Mouse (Mus musculus): ENCODE results near the gene Rnf145. TPM values are rescaled to one million over a fixed set of nuclear protein-coding genes. Genes with fewer than 3 reads are reported as not detected.

The Rnf145 gene
- polyA plus RNA-seq, 1 experiment from 2014 or later: 108 TPM

- Histone ChIP-seq H3K9me3 (replicated peaks) (no peaks in the 10 kb centered on the region), H3K4me3 (no peak overlapping the region), H3K36me3 (peaks cover 97% of the 10 kb centered on the region), H3K27me3 (ENCODE audit: low read depth, poor library complexity, severe bottlenecking) (no peaks in the 10 kb centered on the region), H3K27ac (replicated peaks) (no peak overlapping the region), H3K4me1 (no peaks in the 10 kb centered on the region)
- DNase-seq (ENCODE audit: low spot score): no peak
- 95% methylated on average over 11 of the region's 11 CpGs for WGBS
Measured at GRCm38 (mm10) chr11:44530867-44531266, 12.1 kb downstream of the Rnf145 start.

- H3K9me3 ChIP-seq (replicated peaks): no peaks in the 10 kb centered on the region
- no peak overlapping the region for H3K27ac ChIP-seq (replicated peaks)
- no peak for DNase-seq (ENCODE audit: low spot score)
- H3K27me3 ChIP-seq (ENCODE audit: low read depth, poor library complexity, severe bottlenecking): no peaks in the 10 kb centered on the region
- no peaks in the 10 kb centered on the region for H3K4me1 ChIP-seq
- no peak overlapping the region for H3K4me3 ChIP-seq
- WGBS: 88% methylated on average over 4 of the region's 4 CpGs
- peaks cover 93% of the 10 kb centered on the region for H3K36me3 ChIP-seq
Measured at GRCm38 (mm10) chr11:44531617-44532016, 12.9 kb downstream of the Rnf145 start.

GRCm38 (mm10) chr11:44532846-44533781, 14.3 kb downstream of the Rnf145 start:
- Histone ChIP-seq H3K27ac (replicated peaks) (no peak overlapping the region), H3K36me3 (peaks cover 93% of the 10 kb centered on the region), H3K27me3 (ENCODE audit: low read depth, poor library complexity, severe bottlenecking) (no peaks in the 10 kb centered on the region), H3K9me3 (replicated peaks) (no peaks in the 10 kb centered on the region), H3K4me1 (no peaks in the 10 kb centered on the region), H3K4me3 (no peak overlapping the region)
- WGBS: 95% methylated on average over 17 of the region's 17 CpGs
- DNase-seq (ENCODE audit: low spot score): no peak

GRCm38 (mm10) chr11:44534999-44535750, 16.4 kb downstream of the Rnf145 start:
- peaks cover 93% of the 10 kb centered on the region for H3K36me3 ChIP-seq

GRCm38 (mm10) chr11:44537403-44537802, 18.6 kb downstream of the Rnf145 start:
- WGBS: 96% methylated on average over 7 of the region's 7 CpGs
- no peak overlapping the region for H3K4me3 ChIP-seq
- H3K36me3 ChIP-seq: peaks cover 93% of the 10 kb centered on the region
- H3K9me3 ChIP-seq (replicated peaks): no peaks in the 10 kb centered on the region
- no peaks in the 10 kb centered on the region for H3K27me3 ChIP-seq (ENCODE audit: low read depth, poor library complexity, severe bottlenecking)
- no peaks in the 10 kb centered on the region for H3K4me1 ChIP-seq
- no peak for DNase-seq (ENCODE audit: low spot score)
- no peak overlapping the region for H3K27ac ChIP-seq (replicated peaks)

More at GRCm38 (mm10) chr11:44534999-44535750, 16.4 kb downstream of the Rnf145 start:
- Histone ChIP-seq H3K9me3 (replicated peaks) (no peaks in the 10 kb centered on the region), H3K27me3 (ENCODE audit: low read depth, poor library complexity, severe bottlenecking) (no peaks in the 10 kb centered on the region), H3K4me3 (no peak overlapping the region), H3K4me1 (no peaks in the 10 kb centered on the region), H3K27ac (replicated peaks) (no peak overlapping the region)
- WGBS: 91% methylated on average over 12 of the region's 12 CpGs
- DNase-seq (ENCODE audit: low spot score): no peak

GRCm38 (mm10) chr11:44538101-44538500, 19.3 kb downstream of the Rnf145 start:
- Histone ChIP-seq H3K4me3 (no peak overlapping the region), H3K27me3 (ENCODE audit: low read depth, poor library complexity, severe bottlenecking) (no peaks in the 10 kb centered on the region), H3K27ac (replicated peaks) (no peak overlapping the region), H3K4me1 (no peaks in the 10 kb centered on the region), H3K9me3 (replicated peaks) (no peaks in the 10 kb centered on the region), H3K36me3 (peaks cover 93% of the 10 kb centered on the region)
- DNase-seq (ENCODE audit: low spot score): no peak
- 86% methylated on average over 3 of the region's 3 CpGs for WGBS

GRCm38 (mm10) chr11:44538501-44539290, 19.9 kb downstream of the Rnf145 start:
- no peaks in the 10 kb centered on the region for H3K27me3 ChIP-seq (ENCODE audit: low read depth, poor library complexity, severe bottlenecking)

GRCm38 (mm10) chr11:44539291-44539930, 20.6 kb downstream of the Rnf145 start:
- no peaks in the 10 kb centered on the region for H3K27me3 ChIP-seq (ENCODE audit: low read depth, poor library complexity, severe bottlenecking)
- no peaks in the 10 kb centered on the region for H3K9me3 ChIP-seq (replicated peaks)
- WGBS: 82% methylated on average over 10 of the region's 10 CpGs
- H3K4me3 ChIP-seq: no peak overlapping the region
- H3K4me1 ChIP-seq: no peaks in the 10 kb centered on the region
- H3K36me3 ChIP-seq: peaks cover 93% of the 10 kb centered on the region
- H3K27ac ChIP-seq (replicated peaks): no peak overlapping the region
- no peak for DNase-seq (ENCODE audit: low spot score)

More at GRCm38 (mm10) chr11:44538501-44539290, 19.9 kb downstream of the Rnf145 start:
- no peak overlapping the region for H3K27ac ChIP-seq (replicated peaks)
- DNase-seq (ENCODE audit: low spot score): no peak
- peaks cover 93% of the 10 kb centered on the region for H3K36me3 ChIP-seq
- no peaks in the 10 kb centered on the region for H3K4me1 ChIP-seq
- H3K9me3 ChIP-seq (replicated peaks): no peaks in the 10 kb centered on the region
- WGBS: 92% methylated on average over 10 of the region's 10 CpGs
- no peak overlapping the region for H3K4me3 ChIP-seq

GRCm38 (mm10) chr11:44540243-44540642, 21.5 kb downstream of the Rnf145 start:
- H3K27ac ChIP-seq (replicated peaks): no peak overlapping the region
- H3K4me1 ChIP-seq: no peaks in the 10 kb centered on the region
- DNase-seq (ENCODE audit: low spot score): no peak
- H3K27me3 ChIP-seq (ENCODE audit: low read depth, poor library complexity, severe bottlenecking): no peaks in the 10 kb centered on the region
- no peak overlapping the region for H3K4me3 ChIP-seq
- WGBS: 86% methylated on average over 9 of the region's 9 CpGs
- H3K9me3 ChIP-seq (replicated peaks): no peaks in the 10 kb centered on the region
- H3K36me3 ChIP-seq: peaks cover 94% of the 10 kb centered on the region

GRCm38 (mm10) chr11:44541280-44541679, 22.5 kb downstream of the Rnf145 start:
- peaks cover 94% of the 10 kb centered on the region for H3K36me3 ChIP-seq
- H3K9me3 ChIP-seq (replicated peaks): no peaks in the 10 kb centered on the region
- 93% methylated on average over 5 of the region's 5 CpGs for WGBS
- no peaks in the 10 kb centered on the region for H3K27me3 ChIP-seq (ENCODE audit: low read depth, poor library complexity, severe bottlenecking)
- no peak overlapping the region for H3K27ac ChIP-seq (replicated peaks)
- H3K4me1 ChIP-seq: no peaks in the 10 kb centered on the region
- H3K4me3 ChIP-seq: no peak overlapping the region
- DNase-seq (ENCODE audit: low spot score): no peak

- WGBS: 93% methylated on average over 4 of the region's 4 CpGs
- no peak overlapping the region for H3K27ac ChIP-seq (replicated peaks)
- H3K27me3 ChIP-seq (ENCODE audit: low read depth, poor library complexity, severe bottlenecking): no peaks in the 10 kb centered on the region
- H3K4me1 ChIP-seq: no peaks in the 10 kb centered on the region
- H3K4me3 ChIP-seq: no peak overlapping the region
- no peak for DNase-seq (ENCODE audit: low spot score)
- no peaks in the 10 kb centered on the region for H3K9me3 ChIP-seq (replicated peaks)
- H3K36me3 ChIP-seq: peaks cover 97% of the 10 kb centered on the region
Measured at GRCm38 (mm10) chr11:44541813-44542212, 23.0 kb downstream of the Rnf145 start.

- WGBS: 53% methylated on average over 5 of the region's 5 CpGs
- DNase-seq (ENCODE audit: low spot score): no peak
- Histone ChIP-seq H3K4me3 (no peak overlapping the region), H3K9me3 (replicated peaks) (no peaks in the 10 kb centered on the region), H3K4me1 (peaks cover 5% of the 10 kb centered on the region; the same call in 1 of the 2 replicates), H3K36me3 (peaks cover 96% of the 10 kb centered on the region), H3K27ac (replicated peaks) (no peak overlapping the region), H3K27me3 (ENCODE audit: low read depth, poor library complexity, severe bottlenecking) (no peaks in the 10 kb centered on the region)
Measured at GRCm38 (mm10) chr11:44543593-44543992, 24.8 kb downstream of the Rnf145 start.
